Mouse (Mus musculus) midbrain, embryonic 15.5 days (tissue): ENCODE measurements around the gene Zhx3. TPM values are rescaled to one million over a fixed set of nuclear protein-coding genes. Genes with fewer than 3 reads are reported as not detected.

Experiments
- ATAC-seq: fragments of 200-750 bp; cut with Nextera tagmentation; replicated peaks from 2 replicates; pipeline ENCODE4 v1.8.0; 2017; ENCODE audit warnings: moderate TSS enrichment
- H3K27ac ChIP-seq: fragments of 300-500 bp; sonication (generic); 2 replicates; pipeline ENCODE4 v1.5.1; 2015; ENCODE audit warnings: mild to moderate bottlenecking, inconsistent platforms
- H3K27me3 ChIP-seq: fragments of 300-500 bp; sonication (generic); replicated peaks from 2 replicates; pipeline ENCODE4 v1.6.1; 2015; ENCODE audit warnings: inconsistent platforms
- H3K36me3 ChIP-seq: fragments of 300-500 bp; sonication (generic); replicated peaks from 2 replicates; pipeline ENCODE4 v1.6.1; 2015; ENCODE audit warnings: inconsistent platforms
- H3K4me1 ChIP-seq: fragments of 300-500 bp; sonication (generic); 2 replicates; pipeline ENCODE4 v1.6.1; 2015; ENCODE audit warnings: inconsistent platforms
- H3K4me2 ChIP-seq: fragments of 300-500 bp; sonication (generic); 2 replicates; pipeline ENCODE4 v1.6.1; 2015; ENCODE audit warnings: inconsistent platforms, mild to moderate bottlenecking, moderate library complexity
- H3K4me3 ChIP-seq: fragments of 300-500 bp; sonication (generic); 2 replicates; pipeline ENCODE4 v1.5.1; 2015; ENCODE audit warnings: mild to moderate bottlenecking, inconsistent platforms
- H3K9ac ChIP-seq: fragments of 300-500 bp; sonication (generic); 2 replicates; pipeline ENCODE4 v1.6.1; 2015; ENCODE audit warnings: mild to moderate bottlenecking, inconsistent platforms
- H3K9me3 ChIP-seq: fragments of 300-500 bp; sonication (generic); 2 replicates; pipeline ENCODE4 v1.6.1; 2016; ENCODE audit warnings: inconsistent platforms
- WGBS: fragments of 180-500 bp; shearing (Covaris S2); methylation state at CpG from one replicate; pipeline ENCODE4 v1.1.7; 2015; ENCODE audit warnings: mixed read lengths; 5-methylcytosine and 5-hydroxymethylcytosine counted together
- polyA plus RNA-seq: library from polyadenylated mRNA; unstranded; fragments of >200 nt; fragmentation: Nextera tagmentation; extraction: Ambion mirVana; gene quantifications from 2 replicates; pipeline ENCODE4 v1.2.1, GENCODE M21; 2015

Zhx3 gene
- polyA plus RNA-seq, 1 experiment from 2014 or later: 22.5 TPM

- no peak overlapping the region for H3K4me3 ChIP-seq
- H3K36me3 ChIP-seq: peaks cover 15% of the 10 kb centered on the region
- WGBS: 78% methylated on average over 5 of the region's 5 CpGs
- H3K9me3 ChIP-seq: no peaks in the 10 kb centered on the region
- no peak overlapping the region for H3K9ac ChIP-seq
- H3K27me3 ChIP-seq: no peaks in the 10 kb centered on the region
- H3K4me1 ChIP-seq: no peaks in the 10 kb centered on the region
- H3K4me2 ChIP-seq: no peak overlapping the region
- H3K27ac ChIP-seq: no peak overlapping the region
- no peak for ATAC-seq
Measured at GRCm38 (mm10) chr2:160766371-160766771, 106.4 kb downstream of the Zhx3 start.

GRCm38 (mm10) chr2:160765096-160765495 is 107.7 kb downstream of the Zhx3 start:
- H3K36me3 ChIP-seq: peaks cover 18% of the 10 kb centered on the region

GRCm38 (mm10) chr2:160764386-160764785 is 108.4 kb downstream of the Zhx3 start:
- no peak for ATAC-seq
- no peak overlapping the region for H3K4me3 ChIP-seq

More at GRCm38 (mm10) chr2:160765096-160765495, 107.7 kb downstream of the Zhx3 start:
- H3K27me3 ChIP-seq: no peaks in the 10 kb centered on the region
- H3K9ac ChIP-seq: no peak overlapping the region
- 68% methylated on average over 3 of the region's 3 CpGs for WGBS
- H3K9me3 ChIP-seq: no peaks in the 10 kb centered on the region
- H3K4me3 ChIP-seq: no peak overlapping the region
- no peak overlapping the region for H3K27ac ChIP-seq
- no peak overlapping the region for H3K4me2 ChIP-seq
- no peak for ATAC-seq
- H3K4me1 ChIP-seq: no peaks in the 10 kb centered on the region

GRCm38 (mm10) chr2:160763816-160764215 is 109.0 kb downstream of the Zhx3 start:
- 86% methylated on average over 3 of the region's 3 CpGs for WGBS
- Histone ChIP-seq H3K4me3 (no peak overlapping the region), H3K36me3 (peaks cover 28% of the 10 kb centered on the region), H3K27ac (no peak overlapping the region), H3K4me1 (no peaks in the 10 kb centered on the region), H3K27me3 (no peaks in the 10 kb centered on the region), H3K4me2 (no peak overlapping the region), H3K9me3 (no peaks in the 10 kb centered on the region), H3K9ac (no peak overlapping the region)
- ATAC-seq: no peak

More at GRCm38 (mm10) chr2:160764386-160764785, 108.4 kb downstream of the Zhx3 start:
- Histone ChIP-seq H3K9me3 (no peaks in the 10 kb centered on the region), H3K27me3 (no peaks in the 10 kb centered on the region), H3K9ac (no peak overlapping the region), H3K27ac (no peak overlapping the region), H3K36me3 (peaks cover 22% of the 10 kb centered on the region), H3K4me1 (no peaks in the 10 kb centered on the region), H3K4me2 (no peak overlapping the region)
- WGBS: 89% methylated on average over 2 of the region's 2 CpGs

- Histone ChIP-seq H3K4me2 (no peak overlapping the region), H3K27ac (no peak overlapping the region), H3K36me3 (peaks cover 48% of the 10 kb centered on the region), H3K27me3 (no peaks in the 10 kb centered on the region), H3K4me1 (no peaks in the 10 kb centered on the region), H3K9me3 (no peaks in the 10 kb centered on the region), H3K9ac (no peak overlapping the region), H3K4me3 (no peak overlapping the region)
- no peak for ATAC-seq
- WGBS: 92% methylated on average over 9 of the region's 9 CpGs
Measured at GRCm38 (mm10) chr2:160760433-160761184, 112.2 kb downstream of the Zhx3 start.

GRCm38 (mm10) chr2:160756583-160757203 is 116.1 kb downstream of the Zhx3 start:
- peaks cover 70% of the 10 kb centered on the region for H3K36me3 ChIP-seq
- no peak for ATAC-seq
- no peaks in the 10 kb centered on the region for H3K4me1 ChIP-seq
- H3K4me2 ChIP-seq: no peak overlapping the region
- H3K27me3 ChIP-seq: no peaks in the 10 kb centered on the region
- no peak overlapping the region for H3K27ac ChIP-seq
- no peaks in the 10 kb centered on the region for H3K9me3 ChIP-seq
- no peak overlapping the region for H3K4me3 ChIP-seq
- WGBS: 90% methylated on average over 6 of the region's 6 CpGs
- H3K9ac ChIP-seq: no peak overlapping the region

GRCm38 (mm10) chr2:160747075-160747474 is 125.7 kb downstream of the Zhx3 start:
- ATAC-seq: no peak
- Histone ChIP-seq H3K4me3 (no peak overlapping the region), H3K4me2 (no peak overlapping the region), H3K4me1 (0 out of 2 replicates have a peak, but pooled peaks cover 4% of the 10 kb centered on the region), H3K36me3 (peaks cover 49% of the 10 kb centered on the region), H3K27ac (no peak overlapping the region), H3K27me3 (no peaks in the 10 kb centered on the region), H3K9me3 (no peaks in the 10 kb centered on the region), H3K9ac (no peak overlapping the region)
- 93% methylated on average over 10 of the region's 10 CpGs for WGBS

- Histone ChIP-seq H3K27ac (no peak overlapping the region), H3K9me3 (no peaks in the 10 kb centered on the region), H3K36me3 (peaks cover 44% of the 10 kb centered on the region), H3K27me3 (no peaks in the 10 kb centered on the region), H3K9ac (no peak overlapping the region), H3K4me3 (no peak overlapping the region), H3K4me1 (0 out of 2 replicates have a peak, but pooled peaks cover 8% of the 10 kb centered on the region), H3K4me2 (no peak overlapping the region)
- no peak for ATAC-seq
- WGBS: 99% methylated on average over 5 of the region's 5 CpGs
Measured at GRCm38 (mm10) chr2:160746637-160747036, 126.2 kb downstream of the Zhx3 start.

GRCm38 (mm10) chr2:160745497-160745896 is 127.3 kb downstream of the Zhx3 start:
- Histone ChIP-seq H3K36me3 (peaks cover 33% of the 10 kb centered on the region), H3K4me2 (no peak overlapping the region), H3K27ac (no peak overlapping the region), H3K9me3 (no peaks in the 10 kb centered on the region), H3K27me3 (no peaks in the 10 kb centered on the region), H3K9ac (no peak overlapping the region), H3K4me1 (peaks cover 19% of the 10 kb centered on the region), H3K4me3 (no peak overlapping the region)
- 89% methylated on average over 1 of the region's 1 CpGs for WGBS
- ATAC-seq: no peak

- no peak for ATAC-seq
- peaks cover 25% of the 10 kb centered on the region for H3K4me1 ChIP-seq
- H3K36me3 ChIP-seq: peaks cover 27% of the 10 kb centered on the region
- WGBS: 92% methylated on average over 5 of the region's 5 CpGs
- H3K4me3 ChIP-seq: no peak overlapping the region
- no peak overlapping the region for H3K4me2 ChIP-seq
- H3K9me3 ChIP-seq: no peaks in the 10 kb centered on the region
- no peak overlapping the region for H3K9ac ChIP-seq
- H3K27ac ChIP-seq: 0 out of 2 replicates have a peak overlapping the region, but pooled peaks have one; percentile 1
- no peaks in the 10 kb centered on the region for H3K27me3 ChIP-seq
Measured at GRCm38 (mm10) chr2:160744823-160745210, 128.0 kb downstream of the Zhx3 start.

- no peaks in the 10 kb centered on the region for H3K27me3 ChIP-seq
- peaks cover 31% of the 10 kb centered on the region for H3K4me1 ChIP-seq
- peaks cover 22% of the 10 kb centered on the region for H3K36me3 ChIP-seq
- 94% methylated on average over 7 of the region's 7 CpGs for WGBS
- H3K4me2 ChIP-seq: no peak overlapping the region
- H3K9me3 ChIP-seq: no peaks in the 10 kb centered on the region
- no peak overlapping the region for H3K4me3 ChIP-seq
- 0 out of 2 replicates have a peak overlapping the region, but pooled peaks have one; percentile 1 for H3K27ac ChIP-seq
- H3K9ac ChIP-seq: no peak overlapping the region
- ATAC-seq: no peak
Measured at GRCm38 (mm10) chr2:160744040-160744822, 128.6 kb downstream of the Zhx3 start.

- no peak overlapping the region for H3K9ac ChIP-seq
- peaks cover 41% of the 10 kb centered on the region for H3K4me1 ChIP-seq
- peaks cover 1% of the 10 kb centered on the region; the same call in 1 of the 2 replicates for H3K36me3 ChIP-seq
- 79% methylated on average over 1 of the region's 1 CpGs for WGBS
- no peak for ATAC-seq
- H3K9me3 ChIP-seq: no peaks in the 10 kb centered on the region
- no peaks in the 10 kb centered on the region for H3K27me3 ChIP-seq
- 0 out of 2 replicates have a peak overlapping the region, but pooled peaks have one; percentile 21 for H3K27ac ChIP-seq
- H3K4me3 ChIP-seq: no peak overlapping the region
- H3K4me2 ChIP-seq: no peak overlapping the region
Measured at GRCm38 (mm10) chr2:160742161-160742609, 130.6 kb downstream of the Zhx3 start.
